Mouse (Mus musculus) ES-Bruce4 (cell line): Measurements from ENCODE around the gene Zfp426. TPM values are rescaled to one million over a fixed set of nuclear protein-coding genes. Genes with fewer than 3 reads are reported as not detected.
A peak's percentile ranks its signal among the peaks of the same experiment; 100 is the strongest.

Source experiments
- H3K27ac ChIP-seq: 2 replicates; pipeline ENCODE4 v1.5.1; 2012; ENCODE audit warnings: low read length, inconsistent platforms; ENCODE audit not compliant: insufficient read depth
- H3K27me3 ChIP-seq: 2 replicates; pipeline ENCODE4 v1.6.1; 2012; ENCODE audit warnings: mild to moderate bottlenecking, low read length, inconsistent platforms; ENCODE audit not compliant: control insufficient read depth, poor library complexity, insufficient read depth, severe bottlenecking
- H3K36me3 ChIP-seq: 2 replicates; pipeline ENCODE4 v1.6.1; 2012; ENCODE audit warnings: inconsistent platforms, mild to moderate bottlenecking, low read length, moderate library complexity; ENCODE audit not compliant: control insufficient read depth, poor library complexity, insufficient read depth, severe bottlenecking
- H3K4me1 ChIP-seq: one replicate; pipeline ENCODE4 v1.8.1; 2011; ENCODE audit warnings: low read length; ENCODE audit not compliant: control insufficient read depth, insufficient read depth
- H3K4me3 ChIP-seq: 2 replicates; pipeline ENCODE4 v1.5.1; 2011; ENCODE audit warnings: low read depth, mild to moderate bottlenecking, low read length
- H3K9ac ChIP-seq: 2 replicates; pipeline ENCODE4 v1.6.1; 2012; ENCODE audit warnings: low read depth, mild to moderate bottlenecking, inconsistent platforms; ENCODE audit not compliant: poor library complexity, severe bottlenecking
- H3K9me3 ChIP-seq: replicated peaks from 2 replicates; pipeline ENCODE4 v1.6.1; 2012; ENCODE audit warnings: mild to moderate bottlenecking, low read length, inconsistent platforms; ENCODE audit not compliant: control insufficient read depth, poor library complexity, insufficient read depth, severe bottlenecking
- CTCF ChIP-seq: IDR thresholded peaks from one replicate; pipeline ENCODE4 v1.8.1; 2011; ENCODE audit warnings: low read depth, low read length
- EP300 ChIP-seq: IDR thresholded peaks from 2 replicates; pipeline ENCODE4 v1.6.1; 2011; ENCODE audit warnings: low read depth, low read length; ENCODE audit not compliant: insufficient read depth
- POLR2A ChIP-seq: IDR thresholded peaks from one replicate; pipeline ENCODE4 v1.8.1; 2011; ENCODE audit warnings: low read length; ENCODE audit not compliant: insufficient read depth
- polyA plus RNA-seq: library from polyadenylated mRNA; stranded (reverse); fragments of >200 nt; gene quantifications from 2 replicates; pipeline ENCODE4 v1.2.4, GENCODE M21; 2011; ENCODE audit warnings: low read depth; ENCODE audit not compliant: missing spikeins, insufficient read depth, insufficient read length

Zfp426 gene
- polyA plus RNA-seq, 1 experiment, result 19.4 TPM

- TF ChIP-seq EP300, result no peak
- TF ChIP-seq POLR2A, result no peak
- no peak for TF ChIP-seq CTCF
- no peak overlapping the region for H3K4me3 ChIP-seq
- peaks cover 47% of the 10 kb centered on the region for H3K36me3 ChIP-seq
- H3K9ac ChIP-seq, result no peak overlapping the region
- H3K4me1 ChIP-seq, result no peaks in the 10 kb centered on the region
- H3K27me3 ChIP-seq, result no peaks in the 10 kb centered on the region
- H3K9me3 ChIP-seq, result no peaks in the 10 kb centered on the region
- no peak overlapping the region for H3K27ac ChIP-seq
These were observed 17.8 kb upstream of the Zfp426 start for GRCm38 (mm10) chr9:20510346-20510745.

- TF ChIP-seq EP300 (no peak), POLR2A (no peak), CTCF (no peak)
- Histone ChIP-seq H3K4me1 (no peaks in the 10 kb centered on the region), H3K36me3 (peaks cover 50% of the 10 kb centered on the region), H3K4me3 (no peak overlapping the region), H3K27ac (no peak overlapping the region), H3K27me3 (no peaks in the 10 kb centered on the region), H3K9me3 (no peaks in the 10 kb centered on the region), H3K9ac (no peak overlapping the region)
These were observed 17.1 kb upstream of the Zfp426 start for GRCm38 (mm10) chr9:20509676-20510075.

DNA sequence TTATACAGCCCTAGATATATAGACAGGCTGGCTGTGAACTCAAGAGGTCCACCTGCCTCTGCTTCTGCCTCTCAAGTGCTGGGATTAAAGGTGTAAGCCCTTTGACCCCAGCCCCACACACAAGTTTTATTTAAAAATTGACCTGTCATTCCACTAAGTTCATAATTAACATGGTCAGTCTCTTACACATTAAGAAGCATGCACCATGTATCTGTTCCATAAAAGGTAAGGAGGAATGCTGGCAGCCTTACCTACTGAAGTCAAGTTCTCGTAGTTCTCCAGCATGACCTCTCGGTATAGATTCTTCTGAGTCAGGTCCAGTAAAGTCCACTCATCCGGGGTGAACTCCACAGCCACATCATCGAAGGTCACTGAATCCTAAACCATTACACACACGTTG lies 12.3 kb upstream of the Zfp426 start:
- H3K4me1 ChIP-seq, result peaks cover 2% of the 10 kb centered on the region
- H3K9me3 ChIP-seq, result no peaks in the 10 kb centered on the region
- TF ChIP-seq EP300 (no peak), POLR2A (no peak), CTCF (no peak)

GRCm38 (mm10) chr9:20493281-20493680 lies 735 bp upstream of the Zfp426 start:
- Histone ChIP-seq H3K27ac (peak overlapping the region; percentile 69), H3K4me1 (no peaks in the 10 kb centered on the region), H3K4me3 (peak overlapping the region; percentile 81), H3K9me3 (no peaks in the 10 kb centered on the region), H3K36me3 (peaks cover 16% of the 10 kb centered on the region), H3K27me3 (no peaks in the 10 kb centered on the region), H3K9ac (peak overlapping the region; percentile 76)
- TF ChIP-seq POLR2A (no peak), CTCF (no peak), EP300 (no peak)

More for the DNA sequence above, 12.3 kb upstream of the Zfp426 start:
- Histone ChIP-seq H3K27ac (no peak overlapping the region), H3K27me3 (no peaks in the 10 kb centered on the region), H3K4me3 (no peak overlapping the region), H3K36me3 (peaks cover 65% of the 10 kb centered on the region), H3K9ac (no peak overlapping the region)

DNA sequence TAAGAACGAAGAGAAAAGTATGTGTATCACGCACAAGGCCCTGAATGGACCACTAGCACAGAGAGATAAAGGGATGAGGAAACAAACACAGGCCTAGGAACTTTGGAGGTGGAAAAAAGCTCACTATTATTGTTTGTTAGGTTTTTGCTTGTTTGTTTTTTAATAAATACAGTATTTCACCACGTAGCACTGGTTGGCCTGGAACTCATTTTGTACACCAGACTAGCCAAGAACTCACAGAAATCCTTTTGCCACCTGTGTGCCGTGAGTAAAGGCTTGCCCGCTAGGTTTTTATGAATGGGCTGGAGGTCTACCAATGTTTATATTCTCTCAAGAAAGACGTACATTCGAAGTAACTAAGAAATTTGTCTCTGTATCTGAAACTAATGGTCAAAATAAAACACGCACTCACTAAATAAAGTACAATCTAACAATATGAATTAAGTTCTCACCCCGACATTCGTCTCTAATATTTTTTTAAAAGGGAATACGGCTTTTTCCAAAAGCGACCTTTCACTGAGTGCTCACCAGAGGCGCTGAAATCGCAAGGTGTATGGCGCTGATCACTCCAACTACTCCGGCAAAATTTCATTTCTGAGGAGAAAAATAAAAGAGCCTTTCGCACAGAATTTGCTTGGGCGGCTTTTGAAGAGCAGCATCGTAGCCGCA lies 554 bp downstream of the Zfp426 start:
- Histone ChIP-seq H3K9ac (peak overlapping the region; percentile 76), H3K4me1 (no peaks in the 10 kb centered on the region), H3K27ac (no peak overlapping the region), H3K4me3 (peak overlapping the region; percentile 81), H3K27me3 (no peaks in the 10 kb centered on the region), H3K36me3 (peaks cover 7% of the 10 kb centered on the region), H3K9me3 (no peaks in the 10 kb centered on the region)
- TF ChIP-seq CTCF, result no peak
- TF ChIP-seq POLR2A, result no peak
- no peak for TF ChIP-seq EP300

GRCm38 (mm10) chr9:20489536-20489935 lies 3.0 kb downstream of the Zfp426 start:
- H3K9ac ChIP-seq, result no peak overlapping the region
- no peaks in the 10 kb centered on the region for H3K27me3 ChIP-seq
- no peaks in the 10 kb centered on the region for H3K4me1 ChIP-seq
- H3K9me3 ChIP-seq, result no peaks in the 10 kb centered on the region
- no peak for TF ChIP-seq EP300
- TF ChIP-seq POLR2A, result no peak
- TF ChIP-seq CTCF, result no peak
- H3K27ac ChIP-seq, result no peak overlapping the region
- no peak overlapping the region for H3K4me3 ChIP-seq
- no peaks in the 10 kb centered on the region; the same call in 1 of the 2 replicates for H3K36me3 ChIP-seq
